In the genomic region with DNA sequence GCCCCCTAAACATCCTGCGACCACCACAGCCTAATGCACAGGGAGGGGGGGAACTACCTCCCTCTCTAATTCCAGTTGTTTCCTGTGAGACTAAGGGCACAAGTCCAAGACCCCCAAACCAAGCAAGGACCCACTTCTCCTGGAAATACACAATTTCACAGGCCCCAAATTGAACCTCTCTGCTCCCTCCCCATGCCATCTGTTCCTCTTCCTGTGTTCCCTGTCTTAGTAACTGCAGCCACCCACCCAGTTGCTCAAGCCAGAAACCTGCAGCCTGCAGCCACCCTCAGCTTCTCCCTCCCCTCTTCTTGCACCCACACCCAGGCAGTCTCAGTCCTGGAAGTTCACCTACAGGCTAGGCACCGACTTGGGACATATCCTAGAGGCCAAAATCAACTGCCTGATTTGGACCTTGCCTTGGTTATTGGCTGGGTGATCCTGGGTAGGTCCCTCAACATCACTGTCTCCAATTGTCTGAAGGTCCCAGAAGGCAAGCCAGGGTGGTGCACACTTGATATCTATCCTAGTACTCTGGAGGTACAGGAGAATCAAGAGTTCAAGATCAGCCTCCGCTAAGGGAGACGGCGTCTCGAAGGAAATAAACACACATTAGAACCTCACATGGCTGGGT, we compare ENCODE assay signal across 9 mouse cellular contexts. TPM values are rescaled to one million over a fixed set of nuclear protein-coding genes. Genes with fewer than 3 reads are reported as not detected.
DNase-seq lines count a peak whose midpoint lies in the region; ATAC-seq and TF ChIP-seq lines count a peak whose summit lies in the region.
"Had no signal": no experiment of that assay in that cellular context is flagged by ENCODE, and none has a peak within 500 bp of the region (broad histone marks: within the 10 kb centered on the region; RNA-seq: fewer than 3 reads in every experiment).

No protein-coding gene starts in this region.

- H3K27ac ChIP-seq in left cerebral cortex, adult 2 months, result peak overlapping the region; percentile 69
- no peak overlapping the region for H3K27ac ChIP-seq in midbrain, embryonic 10.5 days (replicated peaks)
- H3K27ac ChIP-seq in hindbrain, embryonic 11.5 days (ENCODE audit: low read depth, low read length), result no peak overlapping the region

- H3K4me3 ChIP-seq in left cerebral cortex, adult 2 months, result no peak overlapping the region
- no peak overlapping the region for H3K4me3 ChIP-seq in midbrain, embryonic 10.5 days
- no peak overlapping the region for H3K4me3 ChIP-seq in hindbrain, embryonic 11.5 days (ENCODE audit: low read depth, low read length)

- intact Hi-C loops in left cerebral cortex, adult 2 months (cut with DNase I), result no loop called here

- H3K9me3 ChIP-seq in midbrain, embryonic 10.5 days (replicated peaks), result no peaks in the 10 kb centered on the region
- no peaks in the 10 kb centered on the region for H3K9me3 ChIP-seq in hindbrain, embryonic 11.5 days (ENCODE audit: control insufficient read depth, low read length)

- peak; percentile 12; the same call in 1 of the 2 replicates for ATAC-seq in megakaryocyte progenitor cell, adult 5-6 weeks (replicated peaks; ENCODE audit: poor library complexity)
- no peak for ATAC-seq in hindbrain, embryonic 11.5 days (ENCODE audit: low FRiP score)

- H3K4me2 ChIP-seq in hindbrain, embryonic 11.5 days (replicated peaks; ENCODE audit: low read depth, low read length), result no peak overlapping the region

- 90% methylated on average over 6 of the region's 6 CpGs for WGBS in midbrain, embryonic 10.5 days
- WGBS in hindbrain, embryonic 11.5 days, result 85% methylated on average over 6 of the region's 6 CpGs

- peaks cover 74% of the 10 kb centered on the region for H3K4me1 ChIP-seq in midbrain, embryonic 10.5 days
- peaks cover 27% of the 10 kb centered on the region for H3K4me1 ChIP-seq in hindbrain, embryonic 11.5 days (replicated peaks; ENCODE audit: control insufficient read depth, insufficient read depth, low read length)

- H3K36me3 ChIP-seq in midbrain, embryonic 10.5 days, result peaks cover 10% of the 10 kb centered on the region
- no peaks in the 10 kb centered on the region for H3K36me3 ChIP-seq in hindbrain, embryonic 11.5 days (ENCODE audit: control insufficient read depth, insufficient read depth, low read length)

- DNase-seq in cerebellum, adult 18-20 months, result peak; percentile 42 to 61
- no peak for DNase-seq in cerebellum, adult 11 months
- peak; percentile 56 to 65 for DNase-seq in left cerebral cortex, adult 2 months (ENCODE audit: extremely low spot score in 1 of 2, low spot score in 2 of 2)
- DNase-seq in left cerebral cortex, adult 11 months (ENCODE audit: low spot score), result no peak
- DNase-seq in cerebellum, postnatal 25 days, result peak; percentile 52 to 57
- no peak for DNase-seq in midbrain, embryonic 10.5 days (ENCODE audit: low spot score)
- no peak for DNase-seq in hindbrain, embryonic 11.5 days (ENCODE audit: low spot score)
- DNase-seq: adrenal gland, postnatal 36 days had no signal

- no peak for TF ChIP-seq CTCF in left cerebral cortex, adult 2 months (IDR thresholded peaks at IDR 0.05)

- H3K27me3 ChIP-seq in midbrain, embryonic 10.5 days (ENCODE audit: low read depth, poor library complexity, severe bottlenecking), result peaks cover 20% of the 10 kb centered on the region; the same call in 1 of the 2 replicates
- peaks cover 10% of the 10 kb centered on the region for H3K27me3 ChIP-seq in hindbrain, embryonic 11.5 days (ENCODE audit: control insufficient read depth, insufficient read depth, low read length)

- H3K9ac ChIP-seq in hindbrain, embryonic 11.5 days (ENCODE audit: low read depth, low read length), result no peak overlapping the region

RNA-seq across cellular contexts. Expression of a gene that starts 5.5 kb away (rescaled TPM):
- 10 to 100 TPM; 28.7 to 31.3 TPM for total RNA-seq in left cerebral cortex, adult 2 months (2021)
- total RNA-seq in megakaryocyte progenitor cell, adult 5-6 weeks (2015), result 9.0 and 12.3 TPM in 2 replicates
- 13.3 and 18.9 TPM in 2 replicates for total RNA-seq in megakaryocyte progenitor cell, adult 5-6 weeks (2017)
- 1.9 and 2.7 TPM in 2 replicates for polyA plus RNA-seq in midbrain, embryonic 10.5 days (2016; fragmentation: Nextera tagmentation; extraction: Ambion mirVana)
- polyA plus RNA-seq in hindbrain, embryonic 11.5 days (2014; fragmentation: Nextera tagmentation; extraction: Ambion mirVana), result 0.62 and 1.3 TPM in 2 replicates

RNA-seq across cellular contexts. Expression of a gene that starts 41.5 kb away (rescaled TPM):
- under 1 TPM; 0.45 to 0.77 TPM for total RNA-seq in left cerebral cortex, adult 2 months (2021)
- 2.3 and 2.4 TPM in 2 replicates for total RNA-seq in megakaryocyte progenitor cell, adult 5-6 weeks (2015)
- total RNA-seq in megakaryocyte progenitor cell, adult 5-6 weeks (2017), result 3.4 and 5.7 TPM in 2 replicates
- polyA plus RNA-seq in midbrain, embryonic 10.5 days (2016; fragmentation: Nextera tagmentation; extraction: Ambion mirVana), result 0.16 and 0.42 TPM in 2 replicates
- polyA plus RNA-seq in hindbrain, embryonic 11.5 days (2014; fragmentation: Nextera tagmentation; extraction: Ambion mirVana), result 0.23 and 0.60 TPM in 2 replicates

RNA-seq across cellular contexts. Expression of a gene that starts 41.6 kb away (rescaled TPM):
- 10 to 100 TPM; 30.7 to 38.0 TPM for total RNA-seq in left cerebral cortex, adult 2 months (2021)
- total RNA-seq in megakaryocyte progenitor cell, adult 5-6 weeks (2015), result 7.9 and 8.7 TPM in 2 replicates
- 5.1 and 7.4 TPM in 2 replicates for total RNA-seq in megakaryocyte progenitor cell, adult 5-6 weeks (2017)
- polyA plus RNA-seq in midbrain, embryonic 10.5 days (2016; fragmentation: Nextera tagmentation; extraction: Ambion mirVana), result 27.3 and 29.4 TPM in 2 replicates
- polyA plus RNA-seq in hindbrain, embryonic 11.5 days (2014; fragmentation: Nextera tagmentation; extraction: Ambion mirVana), result 17.3 and 18.5 TPM in 2 replicates

RNA-seq across cellular contexts. Expression of a gene that starts 44.5 kb away (rescaled TPM):
- under 1 TPM; 0.14 to 0.20 TPM for total RNA-seq in left cerebral cortex, adult 2 months (2021)
- total RNA-seq in megakaryocyte progenitor cell, adult 5-6 weeks (2015), result not detected in 2 replicates
- total RNA-seq in megakaryocyte progenitor cell, adult 5-6 weeks (2017), result not detected in 2 replicates
- not detected in 2 replicates for polyA plus RNA-seq in midbrain, embryonic 10.5 days (2016; fragmentation: Nextera tagmentation; extraction: Ambion mirVana)
- 0.04 TPM in 1 of 2 replicates, not detected in the other for polyA plus RNA-seq in hindbrain, embryonic 11.5 days (2014; fragmentation: Nextera tagmentation; extraction: Ambion mirVana)

Comparison
In these comparisons a context has a peak if more than half of its experiments do, and no peak if none do; other contexts are left out.
1. DNase-seq: peak in cerebellum, adult 18-20 months (2 of 2), left cerebral cortex, adult 2 months (2 of 2) and cerebellum, postnatal 25 days (2 of 2); none in cerebellum, adult 11 months (single experiment), left cerebral cortex, adult 11 months (single experiment), midbrain, embryonic 10.5 days (single experiment) and hindbrain, embryonic 11.5 days (single experiment).